Mouse (Mus musculus) midbrain, embryonic 11.5 days (tissue): ENCODE data around the gene Nmrk2. TPM values are rescaled to one million over a fixed set of nuclear protein-coding genes. Genes with fewer than 3 reads are reported as not detected.

ENCODE experiments used
- ATAC-seq: fragments of 200-750 bp; cut with Nextera tagmentation; 2 replicates; pipeline ENCODE4 v1.8.0; 2017; ENCODE audit warnings: moderate TSS enrichment, moderate library complexity; ENCODE audit not compliant: low FRiP score
- DNase-seq: peaks from one replicate; pipeline ENCODE4 v3.0.0; 2015; ENCODE audit warnings: low spot score; ENCODE audit errors: missing footprints
- H3K27ac ChIP-seq: fragments of 300-500 bp; sonication (generic); 2 replicates; pipeline ENCODE4 v1.5.1; 2014; ENCODE audit warnings: low read depth, low read length
- H3K27me3 ChIP-seq: fragments of 300-500 bp; sonication (generic); 2 replicates; pipeline ENCODE4 v1.6.1; 2014; ENCODE audit warnings: mild to moderate bottlenecking, low read length, moderate library complexity, mixed read lengths; ENCODE audit not compliant: control insufficient read depth, insufficient read depth
- H3K36me3 ChIP-seq: fragments of 300-500 bp; sonication (generic); 2 replicates; pipeline ENCODE4 v1.6.1; 2014; ENCODE audit warnings: mild to moderate bottlenecking, low read length, moderate library complexity, mixed read lengths; ENCODE audit not compliant: control insufficient read depth, insufficient read depth
- H3K4me1 ChIP-seq: fragments of 300-500 bp; sonication (generic); 2 replicates; pipeline ENCODE4 v1.6.1; 2014; ENCODE audit warnings: low read length; ENCODE audit not compliant: control insufficient read depth, insufficient read depth
- H3K4me2 ChIP-seq: fragments of 300-500 bp; sonication (generic); 2 replicates; pipeline ENCODE4 v1.6.1; 2014; ENCODE audit warnings: mild to moderate bottlenecking, moderate library complexity
- H3K4me3 ChIP-seq: fragments of 300-500 bp; sonication (generic); 2 replicates; pipeline ENCODE4 v1.5.1; 2014; ENCODE audit warnings: low read depth, low read length
- H3K9ac ChIP-seq: fragments of 300-500 bp; sonication (generic); 2 replicates; pipeline ENCODE4 v1.6.1; 2014; ENCODE audit warnings: low read length
- H3K9me3 ChIP-seq: fragments of 300-500 bp; sonication (generic); 2 replicates; pipeline ENCODE4 v1.6.1; 2016; ENCODE audit warnings: low read length; ENCODE audit not compliant: control insufficient read depth
- WGBS: fragments of 180-500 bp; shearing (Covaris S2); extraction: QIAGEN DNeasy Blood & Tissue Kit; methylation state at CpG from one replicate; pipeline ENCODE4 v1.1.7; 2014; 5-methylcytosine and 5-hydroxymethylcytosine counted together
- polyA plus RNA-seq: library from polyadenylated mRNA; unstranded; fragments of >200 nt; fragmentation: Nextera tagmentation; extraction: Ambion mirVana; gene quantifications from 2 replicates; pipeline ENCODE4 v1.2.1, GENCODE M21; 2014

Gene Nmrk2
- polyA plus RNA-seq: not detected in 2 replicates

DNA sequence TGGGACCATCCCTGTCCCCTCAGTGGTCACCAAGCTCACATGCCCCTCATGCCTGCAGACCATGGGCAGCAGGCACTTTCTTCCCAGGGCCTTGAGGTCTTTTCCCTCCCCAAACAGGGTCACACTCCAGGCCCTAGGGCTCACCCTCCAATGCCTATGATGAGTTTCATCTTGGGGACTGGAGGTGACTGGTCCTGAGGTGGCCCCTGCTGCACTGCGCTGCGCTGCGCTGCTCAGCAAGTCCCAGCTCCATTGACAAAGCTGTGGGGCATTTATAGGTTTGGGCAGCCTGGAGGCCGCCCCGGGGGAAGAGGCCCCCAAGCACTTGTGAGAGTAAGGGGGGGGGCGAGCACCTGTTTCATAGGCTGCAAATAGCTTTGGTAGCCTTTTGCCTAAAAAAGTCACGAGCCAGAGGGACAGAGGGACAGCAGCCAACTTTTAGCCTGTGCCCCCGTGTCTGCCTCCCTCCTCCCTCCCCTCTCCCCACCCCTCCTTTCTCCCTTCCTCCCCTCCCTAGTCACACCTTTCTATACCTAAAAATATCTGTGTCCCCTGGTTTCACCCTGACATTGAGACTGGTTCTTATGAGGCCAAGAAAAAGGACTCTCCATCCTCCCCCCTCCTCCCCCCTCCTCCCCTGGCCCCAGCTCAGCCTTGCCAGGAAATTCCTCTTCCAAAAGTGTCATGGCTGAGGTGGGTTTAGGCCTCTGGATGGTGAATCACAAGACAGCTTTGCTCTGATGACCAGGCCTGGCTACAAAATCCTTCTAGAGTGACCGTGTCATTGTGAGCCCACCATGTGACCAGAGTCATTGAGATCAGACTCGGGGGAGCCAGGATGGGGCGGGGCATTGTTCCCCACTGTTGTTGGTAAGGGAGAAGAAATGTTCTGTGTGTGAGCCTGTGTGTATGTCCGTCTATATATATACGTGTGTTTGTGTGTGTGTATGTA is at the start of gene Nmrk2:
Nmrk2 (minus strand) TSS at position 245 of the 952 bp plus-strand sequence.
- H3K27ac ChIP-seq: no peak within 1 kb of the TSS
- no peaks in the 10 kb centered on the region for H3K9me3 ChIP-seq
- ATAC-seq (no peak), DNase-seq (no peak)
- H3K4me2 ChIP-seq: no peak within 1 kb of the TSS
- no peak within 1 kb of the TSS for H3K9ac ChIP-seq
- H3K36me3 ChIP-seq: no peaks in the 10 kb centered on the region
- H3K27me3 ChIP-seq: no peaks in the 10 kb centered on the region
- 63% methylated on average over 13 of the region's 13 CpGs for WGBS
- H3K4me1 ChIP-seq: no peaks in the 10 kb centered on the region
- H3K4me3 ChIP-seq: no peak within 1 kb of the TSS

DNA sequence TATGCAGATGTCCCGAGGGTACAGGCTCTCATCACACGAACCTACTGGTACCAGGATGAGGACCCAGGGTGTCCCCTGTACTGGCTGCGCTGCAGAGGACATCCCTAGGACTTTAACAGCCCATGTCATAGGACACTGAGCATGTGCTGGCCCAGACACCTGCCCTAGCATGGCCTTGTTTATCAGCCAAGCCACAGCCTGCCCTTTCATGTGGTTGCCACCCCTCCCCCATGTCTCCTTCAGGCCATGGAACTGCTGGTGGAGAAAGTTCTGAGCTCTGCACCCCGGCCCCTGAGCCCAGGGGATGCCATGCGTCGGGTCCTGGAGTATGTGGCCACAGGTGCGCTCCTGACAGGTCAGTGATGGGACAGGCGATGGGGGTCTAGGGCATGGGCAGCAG is 47.6 kb upstream of the Nmrk2 start:
- H3K36me3 ChIP-seq: no peaks in the 10 kb centered on the region
- no peak overlapping the region for H3K4me3 ChIP-seq
- peaks cover 4% of the 10 kb centered on the region; the same call in 1 of the 2 replicates for H3K4me1 ChIP-seq
- no peaks in the 10 kb centered on the region for H3K9me3 ChIP-seq
- WGBS: 89% methylated on average over 8 of the region's 8 CpGs
- peaks cover 27% of the 10 kb centered on the region for H3K27me3 ChIP-seq
- H3K4me2 ChIP-seq: no peak overlapping the region
- no peak for DNase-seq
- no peak for ATAC-seq
- H3K9ac ChIP-seq: no peak overlapping the region
- H3K27ac ChIP-seq: no peak overlapping the region

DNA sequence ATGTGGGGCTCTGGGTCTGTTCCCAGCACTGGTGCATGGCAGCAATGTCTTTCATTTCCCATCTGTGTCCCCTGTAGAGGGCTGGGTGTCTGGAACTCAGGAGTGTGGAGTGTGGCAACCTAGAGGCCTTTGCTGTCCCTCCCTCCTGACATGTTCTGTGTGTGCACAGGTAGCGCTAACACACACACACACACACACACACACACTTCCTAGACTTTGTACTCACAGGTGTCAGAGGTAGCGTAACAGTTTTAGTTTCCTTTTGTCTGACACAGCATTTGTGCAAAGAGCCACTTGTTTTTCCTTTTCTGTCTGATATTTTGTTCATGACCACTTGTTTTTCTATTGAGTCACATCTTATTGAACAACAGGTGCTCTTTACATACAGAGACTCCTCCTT is 46.0 kb upstream of the Nmrk2 start:
- H3K4me2 ChIP-seq: no peak overlapping the region
- ATAC-seq (no peak), DNase-seq (no peak)
- no peaks in the 10 kb centered on the region for H3K9me3 ChIP-seq
- H3K4me1 ChIP-seq: no peaks in the 10 kb centered on the region; the same call in 1 of the 2 replicates
- H3K27ac ChIP-seq: no peak overlapping the region
- H3K9ac ChIP-seq: no peak overlapping the region
- peaks cover 18% of the 10 kb centered on the region for H3K27me3 ChIP-seq
- 88% methylated on average over 2 of the region's 2 CpGs for WGBS
- no peaks in the 10 kb centered on the region for H3K36me3 ChIP-seq
- H3K4me3 ChIP-seq: no peak overlapping the region

GRCm38 (mm10) chr10:81245166-81245565 is 43.3 kb upstream of the Nmrk2 start:
- H3K9ac ChIP-seq: peak overlapping the region; percentile 44; the same call in 1 of the 2 replicates
- H3K4me1 ChIP-seq: peaks cover under 1% of the 10 kb centered on the region; the same call in 1 of the 2 replicates
- H3K27ac ChIP-seq: no peak overlapping the region
- H3K4me2 ChIP-seq: no peak overlapping the region
- H3K27me3 ChIP-seq: peaks cover 2% of the 10 kb centered on the region
- no peak for ATAC-seq
- no peaks in the 10 kb centered on the region for H3K9me3 ChIP-seq
- DNase-seq: no peak
- WGBS: 90% methylated on average over 6 of the region's 6 CpGs
- H3K36me3 ChIP-seq: no peaks in the 10 kb centered on the region
- no peak overlapping the region for H3K4me3 ChIP-seq

DNA sequence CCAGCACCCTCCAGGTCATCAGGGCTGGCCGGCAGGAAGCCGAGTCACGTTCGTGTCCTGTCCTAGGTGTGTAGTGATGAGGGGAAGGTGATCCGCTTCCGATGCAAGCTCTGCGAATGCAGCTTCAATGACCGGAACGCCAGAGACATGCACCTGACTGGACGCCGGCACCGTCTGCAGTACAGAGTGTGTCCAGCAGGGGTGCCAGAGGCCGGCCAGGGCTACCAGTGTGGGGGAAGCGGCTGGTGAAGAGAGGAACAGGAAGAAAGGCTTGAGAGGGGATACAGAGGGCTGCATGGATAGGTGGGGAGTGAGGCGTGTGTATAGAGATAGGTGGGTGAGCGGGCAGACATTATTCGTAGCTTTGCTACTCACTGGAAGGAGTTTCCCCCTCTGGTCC is 42.7 kb upstream of the Nmrk2 start:
- peak; percentile 99 for DNase-seq
- no peak overlapping the region for H3K4me3 ChIP-seq
- 8% methylated on average over 17 of the region's 17 CpGs for WGBS
- H3K9ac ChIP-seq: peak overlapping the region; percentile 44; the same call in 1 of the 2 replicates
- H3K36me3 ChIP-seq: no peaks in the 10 kb centered on the region
- no peaks in the 10 kb centered on the region for H3K9me3 ChIP-seq
- H3K4me1 ChIP-seq: peaks cover 6% of the 10 kb centered on the region
- H3K27me3 ChIP-seq: peaks cover 8% of the 10 kb centered on the region
- H3K4me2 ChIP-seq: no peak overlapping the region
- ATAC-seq: peak; percentile 70
- H3K27ac ChIP-seq: no peak overlapping the region

DNA sequence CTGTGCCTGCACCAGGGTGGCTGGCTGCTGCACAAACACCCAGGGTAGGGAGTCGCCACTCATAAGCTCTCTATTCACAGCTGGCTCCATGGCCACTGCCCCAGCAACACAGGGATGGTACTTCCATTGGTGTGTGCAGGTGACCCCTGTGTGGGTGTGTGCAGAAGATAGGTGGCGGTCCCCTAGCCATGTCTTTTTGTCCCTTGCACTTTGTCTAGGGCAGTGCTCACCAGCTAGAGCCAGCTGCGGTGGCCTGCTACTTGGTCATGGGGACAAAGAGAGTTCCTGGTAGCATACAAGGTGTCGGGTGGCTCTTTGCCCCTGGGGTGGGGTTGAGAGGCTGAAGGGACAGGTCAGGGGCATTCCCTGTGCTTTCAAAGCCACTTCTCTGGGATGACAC is 42.3 kb upstream of the Nmrk2 start:
- Histone ChIP-seq H3K27me3 (peaks cover 10% of the 10 kb centered on the region), H3K9ac (no peak overlapping the region), H3K36me3 (no peaks in the 10 kb centered on the region), H3K9me3 (no peaks in the 10 kb centered on the region), H3K4me2 (no peak overlapping the region), H3K4me3 (no peak overlapping the region), H3K4me1 (peaks cover 6% of the 10 kb centered on the region), H3K27ac (no peak overlapping the region)
- DNase-seq (no peak), ATAC-seq (0 out of 2 replicates have a peak, but pooled peaks have one; percentile 2)
- WGBS: 78% methylated on average over 4 of the region's 4 CpGs

DNA sequence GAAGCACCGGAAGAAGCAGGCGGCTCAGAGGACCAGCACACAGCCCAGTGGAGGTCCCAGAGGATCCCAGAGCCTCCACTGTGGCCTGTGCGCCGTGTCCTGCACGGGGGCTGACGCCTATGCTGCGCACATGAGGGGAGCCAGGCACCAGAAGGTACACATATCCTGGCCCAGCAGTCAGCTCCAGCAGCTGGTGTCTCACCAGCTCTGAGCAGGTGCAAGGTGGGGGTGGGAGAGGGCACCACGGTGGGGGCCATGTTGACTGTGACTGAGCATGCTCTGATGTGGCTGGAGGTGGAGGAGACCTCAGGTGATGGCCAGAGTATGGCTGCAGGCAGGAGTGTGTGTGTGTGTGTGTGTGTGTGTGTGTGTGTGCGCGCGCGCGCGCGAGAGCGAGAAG is 40.2 kb upstream of the Nmrk2 start:
- H3K4me1 ChIP-seq: peaks cover 6% of the 10 kb centered on the region

GRCm38 (mm10) chr10:81240876-81241275 is 39.0 kb upstream of the Nmrk2 start:
- Histone ChIP-seq H3K4me1 (peaks cover 6% of the 10 kb centered on the region), H3K27me3 (peaks cover 10% of the 10 kb centered on the region), H3K27ac (no peak overlapping the region), H3K9ac (no peak overlapping the region), H3K36me3 (no peaks in the 10 kb centered on the region), H3K4me3 (no peak overlapping the region), H3K9me3 (no peaks in the 10 kb centered on the region), H3K4me2 (no peak overlapping the region)
- 23% methylated on average over 13 of the region's 13 CpGs for WGBS
- ATAC-seq (no peak), DNase-seq (peak; percentile 98)

More for the DNA sequence above, 40.2 kb upstream of the Nmrk2 start:
- WGBS: 92% methylated on average over 16 of the region's 16 CpGs
- Histone ChIP-seq H3K27me3 (peaks cover 10% of the 10 kb centered on the region), H3K9ac (no peak overlapping the region), H3K4me3 (no peak overlapping the region), H3K4me2 (no peak overlapping the region), H3K27ac (no peak overlapping the region), H3K9me3 (no peaks in the 10 kb centered on the region), H3K36me3 (no peaks in the 10 kb centered on the region)
- DNase-seq (no peak), ATAC-seq (no peak)

DNA sequence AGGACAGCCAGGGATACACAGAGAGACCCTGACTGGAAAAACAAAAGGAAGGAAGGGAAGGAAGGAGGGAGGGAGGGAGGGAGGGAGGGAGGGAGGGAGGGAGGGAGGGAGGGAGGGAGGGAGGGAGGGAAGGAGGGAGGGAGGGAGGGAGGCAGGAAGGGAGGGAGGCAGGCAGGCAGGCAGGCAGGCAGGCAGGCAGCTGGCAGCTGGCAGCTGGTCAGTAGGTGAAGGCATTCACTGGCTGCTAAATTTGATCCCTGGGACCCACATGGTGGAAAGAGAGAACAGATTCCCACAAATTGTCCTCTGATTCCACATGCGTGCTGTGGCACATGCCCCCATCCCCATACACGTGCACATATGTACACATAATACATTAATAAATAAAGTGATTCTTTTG is 36.8 kb upstream of the Nmrk2 start:
- Histone ChIP-seq H3K36me3 (no peaks in the 10 kb centered on the region), H3K27ac (no peak overlapping the region), H3K27me3 (peaks cover 10% of the 10 kb centered on the region), H3K9ac (no peak overlapping the region), H3K4me2 (no peak overlapping the region), H3K9me3 (no peaks in the 10 kb centered on the region), H3K4me1 (peaks cover 6% of the 10 kb centered on the region), H3K4me3 (no peak overlapping the region)
- DNase-seq: no peak
- ATAC-seq: no peak
- WGBS: 86% methylated on average over 2 of the region's 2 CpGs
